23 mouse cellular contexts compared by ENCODE assay signal in genomic region chr17:30103005-30103404, GRCm38 (mm10).
A peak's percentile ranks its signal among the peaks of the same experiment; 100 is the strongest.
DNase-seq lines count a peak whose midpoint lies in the region; ATAC-seq and TF ChIP-seq lines count a peak whose summit lies in the region.
"Had no signal": no experiment of that assay in that cellular context is flagged by ENCODE, and none has a peak within 500 bp of the region (broad histone marks: within the 10 kb centered on the region; RNA-seq: fewer than 3 reads in every experiment).

No protein-coding gene starts in this region.

- TF ChIP-seq EP300 in MEL (IDR thresholded peaks at IDR 0.05; ENCODE audit: low read depth in 1 of 2, low read length in 2 of 2), result peak; percentile 71 to 84

- H3K9me3 ChIP-seq in MEL (replicated peaks; ENCODE audit: insufficient read depth, low read length), result no peaks in the 10 kb centered on the region
- H3K9me3 ChIP-seq: forebrain, embryonic 10.5 days; forebrain, embryonic 13.5 days; hindbrain, embryonic 10.5 days; hindbrain, embryonic 13.5 days; intestine, embryonic 15.5 days had no signal

- DNase-seq in heart, adult 11 months, result peak; percentile 79
- no peak for DNase-seq in heart, postnatal 36 days
- peak; percentile 86 for DNase-seq in MEL (ENCODE audit: low read depth, low spot score)
- no peak for DNase-seq in lung, postnatal 4 days
- DNase-seq in thymus, adult 2 months, result no peak
- no peak for DNase-seq in cerebellum, adult 9-10 months
- DNase-seq: adrenal gland, adult 2 months; adrenal gland, postnatal 14 days; cerebellum, adult 11 months; cerebellum, adult 2 months; cerebellum, postnatal 10 days; cerebellum, postnatal 36 days; gastrocnemius, postnatal 10 days; gastrocnemius, postnatal 36 days had no signal

- no peak; the same call in 1 of the 2 replicates for TF ChIP-seq RAD21 in MEL (IDR thresholded peaks at IDR 0.05; ENCODE audit: low read depth, low read length)

- H3K4me1 ChIP-seq in MEL (ENCODE audit: control insufficient read depth in 1 of 2, insufficient read depth in 2 of 2, low read length in 2 of 2), result peaks cover 20 to 25% of the 10 kb centered on the region in 2 experiments
- no peaks in the 10 kb centered on the region for H3K4me1 ChIP-seq in thymus, adult 2 months (replicated peaks; ENCODE audit: control insufficient read depth, insufficient read depth, low read length)

- ATAC-seq in megakaryocyte progenitor cell, adult 5-6 weeks (replicated peaks; ENCODE audit: poor library complexity), result 0 out of 2 replicates have a peak, but pooled peaks have one; percentile 20
- ATAC-seq: forebrain, embryonic 13.5 days; forebrain, embryonic 16.5 days; hindbrain, embryonic 16.5 days had no signal

- 78% methylated on average over 5 of the region's 5 CpGs for WGBS in thymus, adult 2 months

- TF ChIP-seq CTCF in MEL (IDR thresholded peaks at IDR 0.05 in 2 of 3, conservative IDR thresholded peaks at IDR 0.05 in 1 of 3; ENCODE audit: control insufficient read depth in 1 of 3, insufficient read depth in 1 of 3, low read depth in 2 of 3, low read length in 3 of 3, poor library complexity in 1 of 3, severe bottlenecking in 1 of 3), result no peak
- no peak for TF ChIP-seq CTCF in thymus, adult 2 months (IDR thresholded peaks at IDR 0.05; ENCODE audit: borderline replicate concordance, control insufficient read depth, extremely low read depth, insufficient read depth, low read length, poor library complexity)

- H3K27me3 ChIP-seq in MEL (ENCODE audit: control insufficient read depth in 1 of 2, insufficient read depth in 2 of 2, low read length in 2 of 2), result no peaks in the 10 kb centered on the region
- H3K27me3 ChIP-seq in thymus, adult 2 months (ENCODE audit: control insufficient read depth, insufficient read depth, low read length), result no peaks in the 10 kb centered on the region
- H3K27me3 ChIP-seq: forebrain, embryonic 13.5 days; hindbrain, embryonic 13.5 days; intestine, embryonic 15.5 days; Patski had no signal

- H3K9ac ChIP-seq in MEL (ENCODE audit: control insufficient read depth, low read depth, low read length, poor library complexity, severe bottlenecking), result no peak overlapping the region
- H3K9ac ChIP-seq: forebrain, embryonic 13.5 days; hindbrain, embryonic 13.5 days; intestine, embryonic 15.5 days had no signal

- peaks cover 4% of the 10 kb centered on the region for H3K79me2 ChIP-seq in MEL (ENCODE audit: control insufficient read depth, insufficient read depth, low read length, poor library complexity)

- no peak overlapping the region for H3K4me3 ChIP-seq in MEL (ENCODE audit: control insufficient read depth in 1 of 2, insufficient read depth in 1 of 2, low read depth in 2 of 2, low read length in 2 of 2)
- H3K4me3 ChIP-seq in thymus, adult 2 months (ENCODE audit: control insufficient read depth, insufficient read depth, low read length), result no peak overlapping the region
- H3K4me3 ChIP-seq: forebrain, embryonic 10.5 days; forebrain, embryonic 13.5 days; hindbrain, embryonic 10.5 days; hindbrain, embryonic 13.5 days; intestine, embryonic 15.5 days had no signal

- H3K27ac ChIP-seq in MEL (ENCODE audit: control insufficient read depth, low read depth, low read length), result peak overlapping the region; percentile 58
- H3K27ac ChIP-seq in thymus, adult 2 months (ENCODE audit: control insufficient read depth, insufficient read depth, low read length), result no peak overlapping the region
- H3K27ac ChIP-seq: forebrain, embryonic 10.5 days; forebrain, embryonic 13.5 days; hindbrain, embryonic 10.5 days; hindbrain, embryonic 13.5 days; intestine, embryonic 15.5 days had no signal

- peaks cover 2 to 36% of the 10 kb centered on the region in 2 experiments; a peak in 3 of 4 replicates for H3K36me3 ChIP-seq in MEL (ENCODE audit: control insufficient read depth in 1 of 2, insufficient read depth in 2 of 2, low read length in 2 of 2)
- no peaks in the 10 kb centered on the region for H3K36me3 ChIP-seq in thymus, adult 2 months (ENCODE audit: control insufficient read depth, insufficient read depth, low read length)
- H3K36me3 ChIP-seq: hindbrain, embryonic 13.5 days; intestine, embryonic 15.5 days had no signal

- TF ChIP-seq POLR2A in MEL (IDR thresholded peaks at IDR 0.05; ENCODE audit: control insufficient read depth in 1 of 2, insufficient read depth in 1 of 2, low read depth in 1 of 2, low read length in 2 of 2, poor library complexity in 1 of 2), result no peak
- TF ChIP-seq POLR2A in thymus, adult 2 months (IDR thresholded peaks at IDR 0.05; ENCODE audit: control insufficient read depth, extremely low read depth, insufficient read depth, low read length, poor library complexity), result no peak

- intact Hi-C loops in heart, postnatal 36 days (cut with DNase I), result loop anchor here (5.0 kb wide), 1 partner anchor 216 kb away; no protein-coding TSS in a partner anchor

TF ChIP-seq in MEL, 35 proteins besides CTCF, POLR2A, EP300 and RAD21:
- TF ChIP-seq MAZ (IDR thresholded peaks at IDR 0.05; ENCODE audit: low read depth, low read length), result no peak
- TF ChIP-seq BHLHE40 (IDR thresholded peaks at IDR 0.05; ENCODE audit: borderline replicate concordance, low read depth, low read length), result peak; percentile 44; the same call in 1 of the 2 replicates
- TF ChIP-seq MAFK (IDR thresholded peaks at IDR 0.05; ENCODE audit: borderline replicate concordance, low read depth, low read length), result no peak
- TF ChIP-seq TAL1 (IDR thresholded peaks at IDR 0.05; ENCODE audit: low read length), result no peak
- TF ChIP-seq SIN3A (IDR thresholded peaks at IDR 0.05; ENCODE audit: low read length), result peak; percentile 80
- TF ChIP-seq HCFC1 (IDR thresholded peaks at IDR 0.05; ENCODE audit: low read depth, low read length), result 0 out of 2 replicates have a peak, but pooled peaks have one; percentile 30
- TF ChIP-seq ETS1 (IDR thresholded peaks at IDR 0.05; ENCODE audit: low read depth, low read length), result peak; percentile 86
- 0 out of 2 replicates have a peak, but pooled peaks have one; percentile 45 for TF ChIP-seq MYC (IDR thresholded peaks at IDR 0.05; ENCODE audit: low read depth, low read length)
- TF ChIP-seq ZNF384 (IDR thresholded peaks at IDR 0.05; ENCODE audit: low read depth, low read length), result peak; percentile 59
- peak; percentile 64 for TF ChIP-seq TCF12 (IDR thresholded peaks at IDR 0.05; ENCODE audit: low read depth, low read length)
- TF ChIP-seq RCOR1 (IDR thresholded peaks at IDR 0.05; ENCODE audit: low read depth, low read length), result 0 out of 2 replicates have a peak, but pooled peaks have one; percentile 36
- TF ChIP-seq MXI1 (IDR thresholded peaks at IDR 0.05; ENCODE audit: low read depth, low read length), result no peak; the same call in 1 of the 2 replicates
- TF ChIP-seq GATA1 (IDR thresholded peaks at IDR 0.05; ENCODE audit: low read depth, low read length), result peak; percentile 88
- TF ChIP-seq E2F4 (IDR thresholded peaks at IDR 0.05; ENCODE audit: borderline replicate concordance, low read depth, low read length), result no peak

Comparison
In these comparisons a context has a peak if more than half of its experiments do, and no peak if none do; other contexts are left out.
1. DNase-seq: peak in heart, adult 11 months (single experiment) and MEL (single experiment); none in heart, postnatal 36 days (0 of 2), lung, postnatal 4 days (0 of 2), thymus, adult 2 months (single experiment) and cerebellum, adult 9-10 months (single experiment).